Mouse (Mus musculus) E14TG2a.4 (cell line): ENCODE data around the gene Cttnbp2.

Source experiments
- CTCF ChIP-seq: conservative IDR thresholded peaks from 2 replicates; pipeline ENCODE4 v1.5.1; 2014; ENCODE audit warnings: low read length
- NANOG ChIP-seq: IDR thresholded peaks from 2 replicates; pipeline ENCODE4 v1.6.1; 2014; ENCODE audit warnings: borderline replicate concordance, low read length, mixed read lengths
- POU5F1 ChIP-seq: IDR thresholded peaks from 2 replicates; pipeline ENCODE4 v1.6.1; 2014; ENCODE audit warnings: low read length, borderline replicate concordance

DNA sequence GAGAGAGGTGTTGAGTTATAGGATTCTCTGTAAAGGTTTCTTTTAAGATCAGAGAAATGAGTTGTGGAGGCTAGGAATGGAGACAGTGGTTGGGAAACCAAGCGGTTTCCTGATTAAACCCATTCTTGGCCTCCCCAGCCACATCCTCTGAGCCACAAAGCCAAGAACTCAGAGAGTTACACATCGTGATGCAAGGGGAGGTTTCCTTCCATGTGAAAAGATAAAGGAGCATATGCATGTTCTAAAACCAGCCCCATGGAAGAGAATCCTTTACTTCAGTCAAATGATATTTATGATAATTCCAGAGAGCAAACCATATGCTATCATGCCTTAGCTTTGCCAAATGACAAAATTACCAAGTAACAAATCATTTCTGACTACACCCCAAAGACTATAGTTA, 3.0 kb upstream of the Cttnbp2 start:
- TF ChIP-seq CTCF, result no peak
- TF ChIP-seq POU5F1, result no peak
- no peak for TF ChIP-seq NANOG
